Mouse (Mus musculus) liver, adult 2 months (tissue): ENCODE measurements around the gene Arid2. TPM values are rescaled to one million over a fixed set of nuclear protein-coding genes. Genes with fewer than 3 reads are reported as not detected.
A peak's percentile ranks its signal among the peaks of the same experiment; 100 is the strongest.

Experiments used
- DNase-seq: peaks from one replicate; pipeline ENCODE4 v3.0.0-alpha.2; 2011; ENCODE audit warnings: low read depth, low spot score; ENCODE audit errors: extremely low read depth
- H3K27ac ChIP-seq: fragments of 200-500 bp; replicated peaks from 2 replicates; pipeline ENCODE4 v1.5.1; 2012; ENCODE audit warnings: low read depth, mild to moderate bottlenecking, control low read depth, inconsistent platforms, low read length; ENCODE audit not compliant: insufficient read depth
- H3K27me3 ChIP-seq: fragments of 200-500 bp; 2 replicates; pipeline ENCODE4 v1.6.1; 2012; ENCODE audit warnings: mild to moderate bottlenecking, moderate library complexity, low read length, inconsistent platforms; ENCODE audit not compliant: control insufficient read depth, insufficient read depth
- H3K36me3 ChIP-seq: fragments of 200-500 bp; 2 replicates; pipeline ENCODE4 v1.6.1; 2012; ENCODE audit warnings: low read length, inconsistent platforms; ENCODE audit not compliant: control insufficient read depth, insufficient read depth
- H3K4me1 ChIP-seq: fragments of 200-500 bp; 2 replicates; pipeline ENCODE4 v1.6.1; 2011; ENCODE audit warnings: low read length; ENCODE audit not compliant: control insufficient read depth, insufficient read depth
- H3K4me3 ChIP-seq: fragments of 200-500 bp; 2 replicates; pipeline ENCODE4 v1.5.1; 2011; ENCODE audit warnings: low read depth, mild to moderate bottlenecking, control low read depth, low read length, moderate library complexity; ENCODE audit not compliant: insufficient read depth
- H3K79me2 ChIP-seq: fragments of 200-500 bp; 2 replicates; pipeline ENCODE4 v1.6.1; 2012; ENCODE audit warnings: inconsistent platforms, mild to moderate bottlenecking, low read length, moderate library complexity; ENCODE audit not compliant: control insufficient read depth, insufficient read depth
- H3K9ac ChIP-seq: fragments of 200-500 bp; 2 replicates; pipeline ENCODE4 v1.6.1; 2012; ENCODE audit warnings: low read depth, mild to moderate bottlenecking, control low read depth, inconsistent platforms, low read length
- CTCF ChIP-seq: fragments of 200-500 bp; IDR thresholded peaks from 2 replicates; pipeline ENCODE4 v1.5.1; 2011; ENCODE audit warnings: low read depth, low read length, control low read depth
- POLR2A ChIP-seq: fragments of 200-500 bp; IDR thresholded peaks from 2 replicates; pipeline ENCODE4 v1.6.1; 2011; ENCODE audit warnings: low read length, control low read depth; ENCODE audit not compliant: insufficient read depth; ENCODE audit errors: extremely low read depth
- WGBS: fragments of 180-500 bp; shearing (Covaris S2); methylation state at CpG from one replicate; pipeline ENCODE4 v1.1.7; 2018; 5-methylcytosine and 5-hydroxymethylcytosine counted together
- polyA plus RNA-seq: library from polyadenylated mRNA; depleted of rRNA; stranded (reverse); fragments of >200 nt; gene quantifications from 2 replicates; pipeline ENCODE4 v1.2.3, GENCODE M21; 2012
- total RNA-seq: library from RNA; depleted of rRNA; stranded (reverse); fragments of >200 nt; gene quantifications from 2 replicates; pipeline ENCODE4 v1.2.3, GENCODE M21; 2014

The Arid2 gene
- total and polyA plus RNA-seq, 2 experiments = 4.8 to 10.4 TPM

DNA sequence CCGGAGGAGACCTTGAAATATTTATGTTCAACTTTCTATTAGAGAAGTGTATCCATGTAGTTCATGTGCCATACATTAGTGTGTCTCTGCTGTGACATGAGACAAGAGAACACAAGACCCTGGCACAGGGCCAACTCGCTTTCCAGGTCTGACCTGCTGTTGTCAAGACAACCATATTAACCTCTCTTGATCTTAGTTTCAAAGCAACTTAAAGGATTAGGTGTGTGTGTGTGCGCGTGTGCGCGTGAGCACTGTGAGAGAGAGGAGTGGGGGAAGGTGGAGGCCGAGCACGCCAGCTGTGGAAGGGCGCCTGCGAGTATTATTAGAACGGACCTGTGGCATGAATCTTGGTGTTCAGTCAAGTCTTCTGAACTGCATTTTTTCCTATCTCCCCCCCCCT lies 15.0 kb upstream of the Arid2 start:
- Histone ChIP-seq H3K4me1 (peaks cover 18% of the 10 kb centered on the region), H3K79me2 (peaks cover 5% of the 10 kb centered on the region; the same call in 1 of the 2 replicates), H3K9ac (no peak overlapping the region), H3K4me3 (no peak overlapping the region), H3K27ac (no peak overlapping the region), H3K36me3 (peaks cover 2% of the 10 kb centered on the region; the same call in 1 of the 2 replicates), H3K27me3 (no peaks in the 10 kb centered on the region)
- WGBS = 94% methylated on average over 11 of the region's 11 CpGs
- TF ChIP-seq CTCF (no peak), POLR2A (no peak)
- no peak for DNase-seq

- peaks cover 9% of the 10 kb centered on the region; the same call in 1 of the 2 replicates for H3K79me2 ChIP-seq
- no peaks in the 10 kb centered on the region for H3K27me3 ChIP-seq
- no peak overlapping the region for H3K27ac ChIP-seq
- DNase-seq = no peak
- peaks cover 12% of the 10 kb centered on the region for H3K36me3 ChIP-seq
- no peak for TF ChIP-seq POLR2A
- TF ChIP-seq CTCF = no peak
- H3K9ac ChIP-seq = no peak overlapping the region
- no peak overlapping the region for H3K4me3 ChIP-seq
- peaks cover 21% of the 10 kb centered on the region for H3K4me1 ChIP-seq
- 92% methylated on average over 2 of the region's 2 CpGs for WGBS
Measured at GRCm38 (mm10) chr15:96274341-96274740, 13.0 kb upstream of the Arid2 start.

DNA sequence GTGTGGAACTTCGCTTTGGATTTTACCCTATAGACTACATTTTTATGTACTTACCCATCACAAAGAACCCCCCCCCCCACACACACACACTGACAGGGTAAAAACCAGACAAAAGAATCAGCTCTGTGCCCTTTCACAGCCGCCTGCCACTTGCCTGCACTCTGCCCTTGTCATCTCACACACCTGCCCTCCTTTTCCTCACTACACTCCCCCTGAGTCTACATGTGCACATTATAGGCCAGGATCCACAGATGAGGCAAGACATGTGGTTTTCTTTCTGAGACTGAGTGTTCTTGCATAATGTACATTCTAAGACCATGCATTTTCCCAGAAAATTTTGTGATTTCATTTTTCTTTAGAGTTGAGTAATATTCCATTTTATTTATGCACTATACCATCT lies 12.1 kb upstream of the Arid2 start:
- H3K27me3 ChIP-seq = no peaks in the 10 kb centered on the region
- no peak overlapping the region for H3K27ac ChIP-seq
- no peak for DNase-seq
- peaks cover 12% of the 10 kb centered on the region for H3K36me3 ChIP-seq
- H3K79me2 ChIP-seq = peaks cover 13% of the 10 kb centered on the region; the same call in 1 of the 2 replicates
- TF ChIP-seq POLR2A = no peak
- no peak for TF ChIP-seq CTCF
- H3K4me3 ChIP-seq = no peak overlapping the region
- H3K4me1 ChIP-seq = peaks cover 18% of the 10 kb centered on the region
- no peak overlapping the region for H3K9ac ChIP-seq
- 95% methylated on average over 2 of the region's 2 CpGs for WGBS

DNA sequence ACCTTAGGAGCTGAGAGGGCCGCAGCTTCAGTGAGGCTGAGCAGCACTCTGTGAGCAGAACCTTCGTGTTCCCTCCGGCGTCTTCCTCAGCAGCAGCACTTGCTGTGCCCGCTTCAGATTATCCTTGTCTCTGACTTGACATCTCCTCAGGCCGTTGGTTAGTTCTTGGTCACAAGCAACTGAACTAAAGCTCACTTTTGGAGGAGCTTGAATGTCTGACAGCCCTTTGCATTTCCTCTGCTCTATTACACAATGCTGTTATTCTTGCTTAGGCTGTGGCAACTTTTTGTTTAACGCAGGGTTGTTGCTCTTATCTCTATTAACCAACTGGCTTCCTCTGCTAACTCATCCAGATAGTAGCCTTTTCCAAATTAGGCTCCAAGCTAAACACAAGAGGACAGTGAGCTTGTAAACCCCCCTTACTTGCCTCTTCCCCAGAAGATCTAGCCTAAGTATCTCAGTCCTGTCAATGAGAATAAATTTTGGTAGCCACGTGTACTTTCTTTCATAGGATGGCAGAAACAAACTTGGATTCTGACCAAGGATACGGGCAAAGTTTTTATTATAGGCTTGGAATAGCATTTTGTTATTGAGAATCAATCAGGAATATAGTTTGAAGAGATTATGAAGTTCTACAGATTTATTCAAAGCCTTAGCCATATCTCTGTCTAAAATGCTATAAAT lies 11.4 kb upstream of the Arid2 start:
- H3K27me3 ChIP-seq = no peaks in the 10 kb centered on the region
- H3K9ac ChIP-seq = no peak overlapping the region
- peaks cover 16% of the 10 kb centered on the region; the same call in 1 of the 2 replicates for H3K4me1 ChIP-seq
- H3K27ac ChIP-seq = peak overlapping the region; percentile 34; the same call in 1 of the 2 replicates
- 54% methylated on average over 9 of the region's 9 CpGs for WGBS
- peak; percentile 79 for DNase-seq
- H3K36me3 ChIP-seq = peaks cover 12% of the 10 kb centered on the region
- H3K79me2 ChIP-seq = peaks cover 17% of the 10 kb centered on the region; the same call in 1 of the 2 replicates
- TF ChIP-seq CTCF (no peak), POLR2A (no peak)
- no peak overlapping the region for H3K4me3 ChIP-seq

- Histone ChIP-seq H3K4me1 (peaks cover 17% of the 10 kb centered on the region; the same call in 1 of the 2 replicates), H3K79me2 (peaks cover 23% of the 10 kb centered on the region; the same call in 1 of the 2 replicates), H3K27me3 (no peaks in the 10 kb centered on the region), H3K9ac (no peak overlapping the region), H3K27ac (no peak overlapping the region), H3K36me3 (peaks cover 12% of the 10 kb centered on the region), H3K4me3 (no peak overlapping the region)
- no peak for TF ChIP-seq CTCF
- no peak for TF ChIP-seq POLR2A
- 69% methylated on average over 4 of the region's 4 CpGs for WGBS
- no peak for DNase-seq
Measured at GRCm38 (mm10) chr15:96277061-96277460, 10.3 kb upstream of the Arid2 start.

GRCm38 (mm10) chr15:96281236-96281635 lies 6.1 kb upstream of the Arid2 start:
- Histone ChIP-seq H3K79me2 (peaks cover 21% of the 10 kb centered on the region; the same call in 1 of the 2 replicates), H3K27me3 (no peaks in the 10 kb centered on the region), H3K4me3 (no peak overlapping the region), H3K4me1 (peaks cover 22% of the 10 kb centered on the region), H3K9ac (no peak overlapping the region), H3K27ac (no peak overlapping the region), H3K36me3 (peaks cover 10% of the 10 kb centered on the region)
- 89% methylated on average over 5 of the region's 5 CpGs for WGBS
- no peak for DNase-seq
- TF ChIP-seq CTCF (no peak), POLR2A (no peak)
